Mouse (Mus musculus): ENCODE data around the gene Tspan6. TPM values are rescaled to one million over a fixed set of nuclear protein-coding genes. Genes with fewer than 3 reads are reported as not detected.

The Tspan6 gene
- total RNA-seq, 1 experiment from 2014 or later: 2.2 TPM

Other genes starting within 250 kb of the Tspan6 start
- gene Pcdh19, start 209.4 kb downstream of the Tspan6 start, total RNA-seq (2017): not detected in 2 replicates
- gene Tnmd, start 47.4 kb downstream of the Tspan6 start, total RNA-seq (2017): not detected in 2 replicates
- not detected in 2 replicates for gene Srpx2, start 10.0 kb upstream of the Tspan6 start, total RNA-seq (2017)
- gene Sytl4, start 83.4 kb upstream of the Tspan6 start, total RNA-seq (2017): 2.8 and 2.9 TPM in 2 replicates
- gene Cstf2, start 160.8 kb upstream of the Tspan6 start, total RNA-seq (2017): 36.8 and 42.7 TPM in 2 replicates